Mouse (Mus musculus): Measurements from ENCODE around the gene Idh2. TPM values are rescaled to one million over a fixed set of nuclear protein-coding genes. Genes with fewer than 3 reads are reported as not detected.
A peak's percentile ranks its signal among the peaks of the same experiment; 100 is the strongest.

Idh2 gene
- 629 and 635 TPM in 2 replicates for polyA plus RNA-seq (2014; fragmentation: Nextera tagmentation; extraction: Ambion mirVana)

DNA sequence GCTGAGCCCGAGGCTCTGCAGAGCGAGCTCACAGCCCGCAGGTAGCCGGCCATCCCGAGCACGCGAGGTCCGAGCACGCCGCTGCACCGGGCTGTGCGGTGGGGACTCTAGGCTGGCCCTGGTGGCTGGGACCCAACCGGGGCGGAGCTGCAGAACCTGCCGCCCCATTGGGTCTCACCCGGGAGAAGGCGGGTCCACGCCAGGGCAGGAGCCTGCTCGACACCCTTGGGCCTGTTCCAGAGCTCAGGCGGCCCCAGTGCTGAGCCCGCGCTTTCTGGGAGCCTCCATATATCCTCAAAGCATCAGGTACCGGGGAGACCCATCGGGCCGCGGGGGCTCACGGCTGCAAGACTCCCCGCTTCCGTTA is at the start of gene Idh2:
Gene Idh2, minus strand, starts transcription at position 169 of the 367 bp plus-strand sequence.
- WGBS, result under 1% methylated on average over 29 of the region's 29 CpGs
- DNase-seq (peak; percentile 96), ATAC-seq (ENCODE audit: insufficient read depth) (peak; percentile 98)
- Histone ChIP-seq H3K9me3 (ENCODE audit: low read depth, low read length) (no peaks in the 10 kb centered on the region), H3K4me1 (ENCODE audit: insufficient read depth) (peaks cover 15% of the 10 kb centered on the region), H3K9ac (peak within 1 kb of the TSS; percentile 98), H3K4me2 (peak within 1 kb of the TSS; percentile 69), H3K27ac (ENCODE audit: low read depth) (peak within 1 kb of the TSS; percentile 97), H3K27me3 (ENCODE audit: insufficient read depth, low read length) (no peaks in the 10 kb centered on the region), H3K36me3 (ENCODE audit: insufficient read depth) (no peaks in the 10 kb centered on the region), H3K4me3 (ENCODE audit: low read depth, low read length) (peak within 1 kb of the TSS; percentile 96)
- no peak for TF ChIP-seq CTCF (IDR thresholded peaks at IDR 0.05; ENCODE audit: low read depth)

DNA sequence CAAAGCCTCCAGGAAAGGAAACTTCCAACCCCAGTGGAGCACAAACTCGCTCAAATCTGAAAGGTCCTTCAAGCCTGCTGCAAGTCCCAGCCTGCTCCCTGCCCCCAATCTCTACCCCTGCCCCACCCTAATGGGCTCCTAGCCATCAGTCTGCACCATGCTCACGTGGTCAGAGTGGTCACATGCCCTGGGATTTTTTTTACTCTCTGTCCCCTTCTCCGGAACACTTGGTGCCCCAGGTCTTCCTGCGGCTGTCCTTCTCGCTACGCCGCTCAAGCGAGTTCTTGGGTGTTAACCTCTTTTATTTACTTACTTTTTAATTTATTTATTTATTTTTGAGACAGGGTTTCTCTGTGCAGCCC is 45.7 kb upstream of the Idh2 start:
- no peak for TF ChIP-seq CTCF (IDR thresholded peaks at IDR 0.05; ENCODE audit: low read depth)
- Histone ChIP-seq H3K27ac (ENCODE audit: low read depth) (no peak overlapping the region), H3K4me3 (ENCODE audit: low read depth, low read length) (no peak overlapping the region), H3K9ac (no peak overlapping the region), H3K27me3 (ENCODE audit: insufficient read depth, low read length) (no peaks in the 10 kb centered on the region), H3K9me3 (ENCODE audit: low read depth, low read length) (no peaks in the 10 kb centered on the region), H3K36me3 (ENCODE audit: insufficient read depth) (no peaks in the 10 kb centered on the region), H3K4me2 (no peak overlapping the region), H3K4me1 (ENCODE audit: insufficient read depth) (peaks cover 8% of the 10 kb centered on the region; the same call in 1 of the 2 replicates)
- ATAC-seq (ENCODE audit: insufficient read depth), result peak; percentile 36; the same call in 1 of the 2 replicates
- WGBS, result 53% methylated on average over 8 of the region's 8 CpGs
- DNase-seq, result no peak

DNA sequence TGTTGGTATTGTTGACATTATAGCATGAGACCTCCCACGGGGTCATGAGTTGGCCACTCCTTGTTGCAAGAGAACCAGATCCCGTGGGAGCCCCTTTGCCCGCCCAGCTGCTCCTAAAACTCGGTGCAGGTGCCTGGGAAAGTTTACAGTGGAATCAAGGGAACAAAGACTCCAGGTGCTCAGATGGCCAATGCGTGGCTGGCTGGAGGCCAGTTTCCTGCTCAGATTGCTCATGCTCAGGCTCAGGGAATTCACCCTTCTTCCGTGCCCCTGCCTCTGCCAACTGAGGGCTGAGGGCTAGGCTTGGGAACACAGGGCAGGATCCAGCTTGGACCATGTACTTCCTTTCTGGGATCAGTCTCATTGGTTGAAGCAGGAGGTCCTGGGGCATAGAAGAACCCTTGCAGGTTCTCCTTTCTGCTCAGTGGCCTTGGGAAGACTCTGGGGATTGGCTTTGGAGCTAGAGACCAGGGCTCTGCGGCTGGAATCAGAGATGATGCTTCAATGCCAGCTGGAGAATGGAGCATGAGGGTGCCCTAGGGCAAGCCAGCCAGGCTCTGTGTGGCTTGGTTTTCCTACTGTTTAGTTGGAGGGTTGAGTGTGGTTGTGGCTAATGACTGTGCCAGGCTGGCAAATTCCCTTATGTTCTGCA is 45.2 kb upstream of the Idh2 start:
- no peak overlapping the region for H3K4me3 ChIP-seq (ENCODE audit: low read depth, low read length)
- no peaks in the 10 kb centered on the region for H3K36me3 ChIP-seq (ENCODE audit: insufficient read depth)
- no peak overlapping the region for H3K4me2 ChIP-seq
- 0 out of 2 replicates have a peak overlapping the region, but pooled peaks have one; percentile 9 for H3K27ac ChIP-seq (ENCODE audit: low read depth)
- no peaks in the 10 kb centered on the region for H3K9me3 ChIP-seq (ENCODE audit: low read depth, low read length)
- DNase-seq (peak; percentile 73), ATAC-seq (ENCODE audit: insufficient read depth) (peak; percentile 6; the same call in 1 of the 2 replicates)
- no peak for TF ChIP-seq CTCF (IDR thresholded peaks at IDR 0.05; ENCODE audit: low read depth)
- 53% methylated on average over 7 of the region's 7 CpGs for WGBS
- no peak overlapping the region for H3K9ac ChIP-seq
- peaks cover 8% of the 10 kb centered on the region; the same call in 1 of the 2 replicates for H3K4me1 ChIP-seq (ENCODE audit: insufficient read depth)
- no peaks in the 10 kb centered on the region for H3K27me3 ChIP-seq (ENCODE audit: insufficient read depth, low read length)

DNA sequence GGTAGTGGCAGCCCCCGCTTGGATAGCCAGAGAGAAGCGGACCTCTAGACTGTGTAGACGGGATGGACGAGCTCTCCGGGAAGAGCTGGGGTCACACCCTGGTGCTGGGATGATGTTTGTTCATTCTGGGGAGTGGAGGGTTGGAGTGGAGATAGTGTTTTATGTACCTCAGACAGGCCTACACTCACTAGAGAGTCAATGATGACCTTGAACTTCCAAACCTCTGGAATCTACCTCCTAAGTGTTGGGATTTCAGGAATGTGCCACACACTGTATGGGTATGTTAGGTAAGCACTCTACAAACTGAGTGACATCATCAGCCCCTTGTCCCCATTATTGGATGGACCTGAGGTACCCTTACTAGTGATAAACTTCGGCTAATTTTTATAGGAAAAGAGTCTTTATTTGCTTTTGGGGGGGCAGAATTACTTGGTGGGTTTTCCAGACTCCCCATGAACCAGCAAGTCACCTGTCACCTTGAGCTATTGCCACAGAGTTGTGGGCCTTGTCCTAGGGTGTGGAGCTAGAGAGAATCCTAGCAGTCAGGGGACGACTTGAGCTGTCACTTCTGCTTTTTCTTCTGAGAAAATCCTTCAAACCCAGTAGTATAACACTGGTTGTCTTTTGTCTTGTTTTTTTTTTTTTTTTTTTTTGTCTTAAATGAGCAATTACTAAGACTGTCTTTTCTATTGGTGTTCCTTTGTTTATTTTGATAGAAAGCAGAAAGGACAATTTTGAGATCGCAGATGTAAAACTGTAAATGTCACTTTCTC is 43.5 kb upstream of the Idh2 start:
- no peak for TF ChIP-seq CTCF (IDR thresholded peaks at IDR 0.05; ENCODE audit: low read depth)
- Histone ChIP-seq H3K9me3 (ENCODE audit: low read depth, low read length) (no peaks in the 10 kb centered on the region), H3K4me3 (ENCODE audit: low read depth, low read length) (no peak overlapping the region), H3K36me3 (ENCODE audit: insufficient read depth) (no peaks in the 10 kb centered on the region), H3K4me1 (ENCODE audit: insufficient read depth) (peaks cover 8% of the 10 kb centered on the region; the same call in 1 of the 2 replicates), H3K4me2 (no peak overlapping the region), H3K27ac (ENCODE audit: low read depth) (no peak overlapping the region), H3K27me3 (ENCODE audit: insufficient read depth, low read length) (no peaks in the 10 kb centered on the region), H3K9ac (no peak overlapping the region)
- 81% methylated on average over 8 of the region's 8 CpGs for WGBS
- ATAC-seq (ENCODE audit: insufficient read depth), result no peak
- no peak for DNase-seq

DNA sequence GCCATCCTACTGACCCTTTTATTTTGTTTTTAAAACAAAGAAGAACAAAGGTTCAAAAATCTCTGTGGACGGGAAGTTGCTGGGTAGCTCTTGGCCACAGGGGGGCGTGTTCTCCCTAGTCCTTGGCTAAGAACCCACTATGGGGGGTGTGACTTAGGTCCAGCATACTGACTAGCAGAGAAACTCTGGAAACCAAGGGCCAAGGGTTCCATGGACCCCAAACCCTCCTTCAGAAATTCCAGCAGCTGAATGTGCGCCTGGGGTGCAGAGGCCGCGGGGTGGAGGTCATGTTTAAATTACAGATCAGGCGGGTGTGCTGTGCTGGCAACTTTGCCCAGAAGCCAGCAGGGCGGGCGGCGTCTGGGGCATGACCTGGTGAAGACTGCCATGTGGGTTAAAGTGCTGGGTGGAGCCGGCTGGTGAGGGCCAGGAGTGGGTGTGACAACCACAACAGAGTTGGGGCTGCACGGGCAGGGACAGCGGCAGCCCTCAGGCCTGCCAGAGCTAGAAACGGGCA is 41.6 kb upstream of the Idh2 start:
- no peak overlapping the region for H3K27ac ChIP-seq (ENCODE audit: low read depth)
- H3K9ac ChIP-seq, result no peak overlapping the region
- ATAC-seq (ENCODE audit: insufficient read depth), result peak; percentile 28; the same call in 1 of the 2 replicates

DNA sequence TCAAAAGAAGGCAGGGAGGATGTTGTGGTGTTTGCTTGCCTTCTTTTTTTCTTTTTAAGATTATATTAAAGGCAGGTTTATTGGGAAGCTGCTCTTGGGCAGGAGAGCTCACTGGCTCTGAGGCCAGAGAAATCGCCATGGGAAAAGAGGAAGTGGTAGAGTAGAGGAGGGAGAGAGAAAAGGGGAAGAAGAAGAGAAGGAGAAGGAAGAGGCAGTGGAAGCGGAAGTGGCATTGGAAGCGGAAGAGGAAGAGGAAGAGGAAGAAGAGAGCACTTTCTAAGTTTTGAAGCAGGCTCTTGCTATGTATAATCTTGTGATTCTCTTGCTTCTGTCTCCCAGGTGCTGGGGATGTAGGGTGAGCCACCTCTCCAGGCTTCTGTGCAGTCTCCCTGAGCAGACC is 39.5 kb upstream of the Idh2 start:
- no peaks in the 10 kb centered on the region for H3K36me3 ChIP-seq (ENCODE audit: insufficient read depth)
- no peak overlapping the region for H3K4me2 ChIP-seq
- H3K9ac ChIP-seq, result no peak overlapping the region
- WGBS, result 81% methylated on average over 3 of the region's 3 CpGs
- ATAC-seq (ENCODE audit: insufficient read depth) (no peak), DNase-seq (no peak)
- H3K27ac ChIP-seq (ENCODE audit: low read depth), result no peak overlapping the region
- TF ChIP-seq CTCF (IDR thresholded peaks at IDR 0.05; ENCODE audit: low read depth), result no peak
- H3K4me3 ChIP-seq (ENCODE audit: low read depth, low read length), result no peak overlapping the region
- H3K27me3 ChIP-seq (ENCODE audit: insufficient read depth, low read length), result no peaks in the 10 kb centered on the region
- H3K9me3 ChIP-seq (ENCODE audit: low read depth, low read length), result no peaks in the 10 kb centered on the region
- H3K4me1 ChIP-seq (ENCODE audit: insufficient read depth), result peaks cover 6% of the 10 kb centered on the region; the same call in 1 of the 2 replicates

More for the DNA sequence above, 41.6 kb upstream of the Idh2 start:
- Histone ChIP-seq H3K9me3 (ENCODE audit: low read depth, low read length) (no peaks in the 10 kb centered on the region), H3K4me3 (ENCODE audit: low read depth, low read length) (no peak overlapping the region), H3K4me2 (0 out of 2 replicates have a peak overlapping the region, but pooled peaks have one; percentile 11), H3K36me3 (ENCODE audit: insufficient read depth) (no peaks in the 10 kb centered on the region), H3K4me1 (ENCODE audit: insufficient read depth) (peaks cover 8% of the 10 kb centered on the region; the same call in 1 of the 2 replicates), H3K27me3 (ENCODE audit: insufficient read depth, low read length) (no peaks in the 10 kb centered on the region)
- peak; percentile 74 for DNase-seq
- TF ChIP-seq CTCF (IDR thresholded peaks at IDR 0.05; ENCODE audit: low read depth), result peak; percentile 64
- WGBS, result 31% methylated on average over 13 of the region's 13 CpGs

DNA sequence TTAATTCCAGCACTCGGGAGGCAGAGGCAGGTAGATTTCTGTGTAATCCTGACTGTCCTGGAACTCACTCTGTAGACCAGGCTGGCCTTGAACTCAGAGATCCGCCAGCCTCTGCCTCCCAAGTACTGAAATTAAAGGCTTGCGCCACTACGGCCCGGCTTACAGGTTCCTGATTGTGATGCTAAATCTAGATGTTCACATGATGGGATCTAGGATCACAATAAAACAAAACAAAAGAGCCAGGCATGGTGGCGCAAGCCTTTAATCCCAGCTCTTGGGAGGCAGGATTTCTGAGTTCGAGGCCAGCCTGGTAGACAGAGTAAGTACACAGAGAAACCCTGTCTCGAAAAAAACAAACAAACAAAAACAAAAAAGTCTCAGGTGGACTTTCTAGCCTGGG is 37.6 kb upstream of the Idh2 start:
- no peak for TF ChIP-seq CTCF (IDR thresholded peaks at IDR 0.05; ENCODE audit: low read depth)
- H3K27ac ChIP-seq (ENCODE audit: low read depth), result no peak overlapping the region
- H3K9me3 ChIP-seq (ENCODE audit: low read depth, low read length), result no peaks in the 10 kb centered on the region
- no peak overlapping the region for H3K4me3 ChIP-seq (ENCODE audit: low read depth, low read length)
- H3K27me3 ChIP-seq (ENCODE audit: insufficient read depth, low read length), result no peaks in the 10 kb centered on the region
- no peak overlapping the region for H3K9ac ChIP-seq
- WGBS, result 89% methylated on average over 8 of the region's 8 CpGs
- no peaks in the 10 kb centered on the region for H3K36me3 ChIP-seq (ENCODE audit: insufficient read depth)
- DNase-seq (no peak), ATAC-seq (ENCODE audit: insufficient read depth) (no peak)
- peaks cover 6% of the 10 kb centered on the region; the same call in 1 of the 2 replicates for H3K4me1 ChIP-seq (ENCODE audit: insufficient read depth)
- no peak overlapping the region for H3K4me2 ChIP-seq
